Mouse (Mus musculus) urinary bladder, postnatal 36 days (tissue): ENCODE measurements around the gene Pilrb2.
"Not testable (repeated sequence)": the region's sequence is repeated elsewhere in the genome, so short reads cannot be mapped to it uniquely, and the experiment has no call there.

Source experiments
- DNase-seq, 2 experiments: peaks; one replicate each; pipeline ENCODE4 v3.0.0; 2022; ENCODE audit warnings: low spot score in 2 of 2, mixed read lengths in 1 of 2

The Pilrb2 gene

GRCm38 (mm10) chr5:137871644-137872380 is at the start of gene Pilrb2:
Gene Pilrb2 (minus strand): TSS chr5:137871815.
- not testable (repeated sequence) for DNase-seq

- DNase-seq = no peak
Observed at GRCm38 (mm10) chr5:137915550-137915949, 43.9 kb upstream of the Pilrb2 start.

- DNase-seq = no peak
Observed at GRCm38 (mm10) chr5:137914508-137914907, 42.9 kb upstream of the Pilrb2 start.

- no peak for DNase-seq
Observed at GRCm38 (mm10) chr5:137909564-137910262, 38.1 kb upstream of the Pilrb2 start.

GRCm38 (mm10) chr5:137897812-137898211 is 26.2 kb upstream of the Pilrb2 start:
- DNase-seq = no peak

GRCm38 (mm10) chr5:137892954-137893353 is 21.3 kb upstream of the Pilrb2 start:
- DNase-seq = no peak

- DNase-seq = no peak
Observed at GRCm38 (mm10) chr5:137887666-137888065, 16.1 kb upstream of the Pilrb2 start.

- peak; percentile 14 to 43 for DNase-seq
Observed at GRCm38 (mm10) chr5:137885894-137886293, 14.3 kb upstream of the Pilrb2 start.

- DNase-seq = no peak
Observed at GRCm38 (mm10) chr5:137883345-137883744, 11.7 kb upstream of the Pilrb2 start.

GRCm38 (mm10) chr5:137882922-137883321 is 11.3 kb upstream of the Pilrb2 start:
- no peak for DNase-seq

- no peak for DNase-seq
Observed at GRCm38 (mm10) chr5:137877860-137878259, 6.2 kb upstream of the Pilrb2 start.

GRCm38 (mm10) chr5:137875054-137875453 is 3.4 kb upstream of the Pilrb2 start:
- no peak for DNase-seq

- DNase-seq = not testable (repeated sequence)
Observed at GRCm38 (mm10) chr5:137872381-137872702, 727 bp upstream of the Pilrb2 start.

- DNase-seq = not testable (repeated sequence)
Observed at GRCm38 (mm10) chr5:137868600-137868999, 3.0 kb downstream of the Pilrb2 start.

GRCm38 (mm10) chr5:137864008-137864407 is 7.6 kb downstream of the Pilrb2 start:
- not testable (repeated sequence) for DNase-seq

GRCm38 (mm10) chr5:137857960-137858710 is 13.5 kb downstream of the Pilrb2 start, which contains the start of gene Pilrb1:
Gene Pilrb1 (minus strand): TSS chr5:137858106.
- not testable (repeated sequence) for DNase-seq

GRCm38 (mm10) chr5:137856870-137857269 is 14.7 kb downstream of the Pilrb2 start:
- DNase-seq = not testable (repeated sequence)

GRCm38 (mm10) chr5:137854907-137855306 is 16.7 kb downstream of the Pilrb2 start:
- DNase-seq = not testable (repeated sequence)

GRCm38 (mm10) chr5:137850313-137850712 is 21.3 kb downstream of the Pilrb2 start:
- not testable (repeated sequence) for DNase-seq

- not testable (repeated sequence) for DNase-seq
Observed at GRCm38 (mm10) chr5:137837110-137837509, 34.5 kb downstream of the Pilrb2 start.

- no peak for DNase-seq
Observed at GRCm38 (mm10) chr5:137836611-137837010, 35.0 kb downstream of the Pilrb2 start.

GRCm38 (mm10) chr5:137835966-137836520 is 35.6 kb downstream of the Pilrb2 start, which contains the start of gene Pilra:
Gene Pilra (minus strand): TSS chr5:137836281.
- not testable (repeated sequence) for DNase-seq
